9 mouse cellular contexts compared by ENCODE assay signal in genomic region chr6:136660831-136661705, GRCm38 (mm10). TPM values are rescaled to one million over a fixed set of nuclear protein-coding genes. Genes with fewer than 3 reads are reported as not detected.
DNase-seq lines count a peak whose midpoint lies in the region; ATAC-seq lines count a peak whose summit lies in the region.
"Had no signal": no experiment of that assay in that cellular context is flagged by ENCODE, and none has a peak within 500 bp of the region (broad histone marks: within the 10 kb centered on the region; RNA-seq: fewer than 3 reads in every experiment).

No protein-coding gene starts in this region.

- H3K4me1 ChIP-seq in heart, embryonic 13.5 days, result peaks cover 16% of the 10 kb centered on the region
- peaks cover 13% of the 10 kb centered on the region for H3K4me1 ChIP-seq in hindbrain, embryonic 10.5 days (replicated peaks)
- H3K4me1 ChIP-seq in megakaryocyte, embryonic 14.5 days, result peaks cover 7% of the 10 kb centered on the region; the same call in 1 of the 2 replicates

- no peak for ATAC-seq in heart, embryonic 13.5 days (ENCODE audit: extremely low read depth, insufficient number of reproducible peaks, low FRiP score, low TSS enrichment)
- ATAC-seq: CD4-positive, CD25-positive, alpha-beta regulatory T cell, adult 4 months had no signal

- H3K4me3 ChIP-seq in heart, embryonic 13.5 days, result peak overlapping the region; percentile 52
- peak overlapping the region; percentile 54 for H3K4me3 ChIP-seq in hindbrain, embryonic 10.5 days
- peak overlapping the region; percentile 87 for H3K4me3 ChIP-seq in megakaryocyte, embryonic 14.5 days (replicated peaks)

- peak overlapping the region; percentile 87 for H3K4me2 ChIP-seq in heart, embryonic 13.5 days

- H3K9me3 ChIP-seq in heart, embryonic 13.5 days, result no peaks in the 10 kb centered on the region
- no peaks in the 10 kb centered on the region for H3K9me3 ChIP-seq in hindbrain, embryonic 10.5 days
- H3K9me3 ChIP-seq in megakaryocyte, embryonic 14.5 days, result peaks cover 17% of the 10 kb centered on the region

- DNase-seq in heart, postnatal 14 days, result no peak
- peak; percentile 3 for DNase-seq in Muller cell, postnatal 12 days (ENCODE audit: inconsistent ontology term)
- DNase-seq in hindbrain, embryonic 10.5 days (ENCODE audit: low spot score), result no peak
- no peak for DNase-seq in left cerebral cortex, postnatal 36 days (ENCODE audit: low spot score in 2 of 2)
- DNase-seq in left cerebral cortex, postnatal 4 days, result no peak
- no peak for DNase-seq in frontal cortex, postnatal 10 days (ENCODE audit: low spot score in 2 of 2)

- H3K36me3 ChIP-seq in heart, embryonic 13.5 days, result no peaks in the 10 kb centered on the region
- H3K36me3 ChIP-seq in hindbrain, embryonic 10.5 days, result no peaks in the 10 kb centered on the region
- H3K36me3 ChIP-seq in megakaryocyte, embryonic 14.5 days (replicated peaks; ENCODE audit: low read length), result no peaks in the 10 kb centered on the region

- H3K27ac ChIP-seq in heart, embryonic 13.5 days (replicated peaks), result no peak overlapping the region
- peak overlapping the region; percentile 66; the same call in 1 of the 2 replicates for H3K27ac ChIP-seq in hindbrain, embryonic 10.5 days

- peak overlapping the region; percentile 79 for H3K9ac ChIP-seq in heart, embryonic 13.5 days

- peaks cover 35% of the 10 kb centered on the region for H3K27me3 ChIP-seq in heart, embryonic 13.5 days (replicated peaks)
- peaks cover 44% of the 10 kb centered on the region for H3K27me3 ChIP-seq in hindbrain, embryonic 10.5 days (ENCODE audit: insufficient read depth, poor library complexity, severe bottlenecking)
- H3K27me3 ChIP-seq in megakaryocyte, embryonic 14.5 days (replicated peaks), result peaks cover 50% of the 10 kb centered on the region

- 14% methylated on average over 34 of the region's 34 CpGs for WGBS in heart, embryonic 13.5 days
- WGBS in hindbrain, embryonic 10.5 days, result 15% methylated on average over 34 of the region's 34 CpGs

- intact Hi-C loops in heart, postnatal 14 days (cut with DNase I), result no loop called here
- intact Hi-C loops in left cerebral cortex, postnatal 36 days (cut with DNase I), result no loop called here
- intact Hi-C loops in left cerebral cortex, postnatal 4 days (cut with DNase I), result no loop called here

RNA-seq across cellular contexts. Expression of gene Plbd1, which starts 0.7 kb away (rescaled TPM):
- polyA plus RNA-seq in heart, embryonic 13.5 days (2015; fragmentation: Nextera tagmentation; extraction: Ambion mirVana), result 6.3 TPM in 2 replicates
- 10 to 100 TPM; 30.5 to 34.4 TPM for total RNA-seq in heart, postnatal 14 days (2021)
- polyA plus RNA-seq in hindbrain, embryonic 10.5 days (2016; fragmentation: Nextera tagmentation; extraction: Ambion mirVana), result 1.8 TPM in 2 replicates
- polyA plus RNA-seq in megakaryocyte, embryonic 14.5 days (2012; ENCODE audit: insufficient read depth, low replicate concordance), result 1.1 and 9.9 TPM in 2 replicates
- total RNA-seq in left cerebral cortex, postnatal 36 days (2021), result not detected
- total RNA-seq in left cerebral cortex, postnatal 4 days (2021), result under 1 TPM; 0.16 to 0.24 TPM

Comparison
In these comparisons a context has a peak if more than half of its experiments do, and no peak if none do; other contexts are left out.
1. RNA of gene Plbd1, which starts 0.7 kb away (total RNA-seq): 30.5 to 34.4 TPM in heart, postnatal 14 days; 0.16 to 0.24 TPM in left cerebral cortex, postnatal 4 days and not detected in left cerebral cortex, postnatal 36 days; every median in the first group is over 10 times any median in the second.
2. Peak in every context shown above with its lines, with median percentiles within 50 percentile points of each other: H3K4me3 ChIP-seq.